Mouse (Mus musculus) myocyte (in vitro differentiated cells): ENCODE data around the gene Gm5129. TPM values are rescaled to one million over a fixed set of nuclear protein-coding genes. Genes with fewer than 3 reads are reported as not detected.

Experiments
- H3K27me3 ChIP-seq: one replicate; pipeline ENCODE4 v1.6.1; 2011; ENCODE audit not compliant: control insufficient read depth, insufficient read depth, insufficient read length
- H3K36me3 ChIP-seq: one replicate; pipeline ENCODE4 v1.6.1; 2011; ENCODE audit not compliant: control insufficient read depth, insufficient read depth
- H3K4me2 ChIP-seq: one replicate; pipeline ENCODE4 v1.6.1; 2011; ENCODE audit warnings: low read depth, control low read depth
- H3K4me3 ChIP-seq: one replicate; pipeline ENCODE4 v1.5.1; 2011; ENCODE audit warnings: mild to moderate bottlenecking, control low read depth, moderate library complexity
- H3K79me2 ChIP-seq: one replicate; pipeline ENCODE4 v1.6.1; 2011; ENCODE audit not compliant: control insufficient read depth, insufficient read depth
- H3ac ChIP-seq: one replicate; pipeline ENCODE4 v1.6.1; 2011; ENCODE audit not compliant: control insufficient read depth, insufficient read length
- CEBPB ChIP-seq: IDR thresholded peaks from 2 replicates; pipeline ENCODE4 v1.6.1; 2011; ENCODE audit warnings: mild to moderate bottlenecking, moderate library complexity; ENCODE audit not compliant: poor library complexity, insufficient read depth, severe bottlenecking
- E2F4 ChIP-seq: IDR thresholded peaks from one replicate; pipeline ENCODE4 v1.6.1; 2011; ENCODE audit warnings: mild to moderate bottlenecking, control low read depth, moderate library complexity; ENCODE audit not compliant: insufficient read depth
- MAX ChIP-seq: IDR thresholded peaks from one replicate; pipeline ENCODE4 v1.6.1; 2011; ENCODE audit warnings: low read depth, mild to moderate bottlenecking, control low read depth
- MYOD1 ChIP-seq, 3 experiments: IDR thresholded peaks; one replicate each; pipeline ENCODE4 v1.6.1; 2011; ENCODE audit warnings: control low read depth in 2 of 3, low read depth in 2 of 3, mild to moderate bottlenecking in 2 of 3, moderate library complexity in 1 of 3; ENCODE audit not compliant: insufficient read length in 2 of 3, control insufficient read depth in 1 of 3
- MYOG ChIP-seq, 3 experiments: IDR thresholded peaks; one replicate each; pipeline ENCODE4 v1.6.1; 2011; ENCODE audit warnings: control low read depth in 2 of 3, low read depth in 2 of 3, mild to moderate bottlenecking in 2 of 3; ENCODE audit not compliant: insufficient read length in 2 of 3, control insufficient read depth in 1 of 3, insufficient read depth in 1 of 3
- POLR2A ChIP-seq: IDR thresholded peaks from one replicate; pipeline ENCODE4 v1.6.1; 2011; ENCODE audit warnings: low read depth, mild to moderate bottlenecking, control low read depth, moderate library complexity; ENCODE audit not compliant: insufficient read length
- POLR2AphosphoS2 ChIP-seq: IDR thresholded peaks from one replicate; pipeline ENCODE4 v1.6.1; 2011; ENCODE audit warnings: low read depth, control low read depth; ENCODE audit not compliant: insufficient read length
- REST ChIP-seq: IDR thresholded peaks from one replicate; pipeline ENCODE4 v1.6.1; 2011; ENCODE audit warnings: mild to moderate bottlenecking, control low read depth, moderate library complexity; ENCODE audit not compliant: insufficient read depth, insufficient read length
- SRF ChIP-seq: IDR thresholded peaks from one replicate; pipeline ENCODE4 v1.6.1; 2011; ENCODE audit warnings: low read depth; ENCODE audit not compliant: control insufficient read depth, insufficient read length
- TCF12 ChIP-seq: IDR thresholded peaks from one replicate; pipeline ENCODE4 v1.6.1; 2011; ENCODE audit warnings: mild to moderate bottlenecking, control low read depth; ENCODE audit not compliant: poor library complexity, insufficient read depth, severe bottlenecking
- TCF3 ChIP-seq: IDR thresholded peaks from one replicate; pipeline ENCODE4 v1.6.1; 2011; ENCODE audit warnings: low read depth, control low read depth; ENCODE audit not compliant: insufficient read length
- USF1 ChIP-seq: IDR thresholded peaks from one replicate; pipeline ENCODE4 v1.6.1; 2011; ENCODE audit warnings: low read depth, mild to moderate bottlenecking, control low read depth, moderate library complexity
- polyA plus RNA-seq: library from polyadenylated mRNA; unstranded; fragments of >200 nt; fragmentation: generic; extraction: Trizol; gene quantifications from one replicate; pipeline ENCODE4 v1.2.1, GENCODE M21; 2012; ENCODE audit warnings: missing spikeins

Gene Gm5129
- polyA plus RNA-seq, 1 experiment: 0.40 TPM

DNA sequence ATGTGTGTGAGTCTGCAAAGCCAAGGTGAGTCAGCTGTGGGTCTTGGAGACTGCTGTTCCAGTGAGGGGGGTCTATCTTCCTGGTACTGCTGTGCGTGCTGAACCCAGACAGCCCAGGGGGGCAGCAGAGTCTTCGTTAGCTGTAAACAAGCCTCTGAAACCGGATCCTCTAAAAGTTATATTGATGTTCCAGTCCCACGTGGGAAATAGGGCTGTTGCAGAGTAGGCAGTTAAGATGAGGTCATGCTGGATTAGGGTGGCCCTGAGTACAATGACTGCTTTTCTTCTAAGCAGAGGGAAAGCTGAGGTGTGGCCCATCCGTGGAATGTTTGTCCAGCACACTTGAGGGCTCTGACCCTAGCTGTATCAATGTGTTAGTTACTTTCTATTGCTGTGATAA lies 27.5 kb downstream of the Gm5129 start:
- Histone ChIP-seq H3K36me3 (no peaks in the 10 kb centered on the region), H3K4me3 (no peak overlapping the region), H3K27me3 (no peaks in the 10 kb centered on the region), H3K4me2 (peak overlapping the region; percentile 44), H3K79me2 (no peaks in the 10 kb centered on the region), H3ac (no peak overlapping the region)
- peak; percentile 60 for TF ChIP-seq USF1
- TF ChIP-seq POLR2AphosphoS2: no peak
- peak; percentile 47; the same call in 1 of the 2 replicates for TF ChIP-seq CEBPB

DNA sequence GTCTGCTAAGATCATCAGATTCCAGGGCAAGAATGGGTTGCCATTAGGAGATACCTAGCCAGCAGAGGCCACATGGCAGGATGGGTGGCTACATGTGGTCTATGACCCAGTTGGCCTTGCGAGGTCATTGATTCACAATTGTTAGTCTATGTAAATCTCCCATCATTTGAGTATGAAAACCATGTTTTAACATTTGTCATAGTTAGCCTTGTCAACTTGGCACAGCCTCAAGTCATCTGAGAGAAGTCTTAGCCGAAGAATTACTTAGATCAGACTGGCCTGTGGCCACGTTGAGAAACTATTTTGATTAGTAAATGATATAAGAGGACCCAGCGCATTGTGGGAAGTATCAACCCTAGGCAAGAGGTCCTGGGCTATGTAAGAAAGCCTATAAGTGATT lies 28.5 kb downstream of the Gm5129 start:
- H3K36me3 ChIP-seq: no peaks in the 10 kb centered on the region
- TF ChIP-seq CEBPB: no peak

DNA sequence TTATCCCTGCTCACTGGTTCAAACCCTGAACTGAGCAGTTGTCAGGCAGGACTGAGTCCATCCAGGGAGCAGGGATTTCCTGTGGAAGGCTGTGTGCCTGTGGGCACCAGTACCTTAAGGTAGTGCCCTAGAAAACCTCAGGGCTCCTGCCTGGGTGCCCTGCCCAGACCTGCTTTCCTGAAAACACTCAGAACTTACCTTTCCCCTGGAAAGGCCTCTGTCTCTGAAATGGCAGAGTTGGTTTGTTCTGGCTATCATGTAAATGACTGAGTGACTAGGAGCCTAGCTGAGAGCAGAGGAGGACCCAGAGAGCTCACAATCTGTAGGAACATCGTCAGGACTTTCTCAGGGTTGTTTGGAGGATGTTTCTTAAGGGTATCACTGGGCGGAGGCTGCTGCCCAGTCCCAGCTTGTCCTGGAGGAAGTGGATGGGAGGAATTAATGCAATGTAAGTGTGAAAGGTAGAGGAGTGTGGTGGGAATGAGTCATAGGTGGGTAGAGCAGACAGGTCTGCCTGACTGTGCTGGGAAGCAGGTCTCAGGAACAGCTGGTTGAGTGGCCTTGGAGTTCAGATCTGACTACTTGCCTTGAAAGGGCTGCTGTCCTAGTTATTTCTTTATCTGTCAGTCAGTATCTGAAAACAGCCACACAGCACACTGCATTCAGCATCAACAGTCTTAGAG lies 36.1 kb downstream of the Gm5129 start:
- TF ChIP-seq SRF: no peak
- no peak for TF ChIP-seq CEBPB
- TF ChIP-seq POLR2AphosphoS2: no peak
- TF ChIP-seq MYOG (IDR thresholded peaks at IDR 0.05; ENCODE audit: control insufficient read depth in 1 of 3, insufficient read depth in 1 of 3, insufficient read length in 2 of 3, low read depth in 2 of 3): no peak
- TF ChIP-seq TCF3: no peak
- no peak for TF ChIP-seq TCF12
- no peak for TF ChIP-seq E2F4
- no peak for TF ChIP-seq POLR2A
- TF ChIP-seq MYOD1 (IDR thresholded peaks at IDR 0.05; ENCODE audit: control insufficient read depth in 1 of 3, insufficient read length in 2 of 3, low read depth in 2 of 3): no peak
- no peak for TF ChIP-seq REST
- no peak for TF ChIP-seq USF1
- no peak for TF ChIP-seq MAX
- no peaks in the 10 kb centered on the region for H3K27me3 ChIP-seq
- no peaks in the 10 kb centered on the region for H3K36me3 ChIP-seq
- H3K4me3 ChIP-seq: no peak overlapping the region
- no peak overlapping the region for H3ac ChIP-seq
- H3K79me2 ChIP-seq: no peaks in the 10 kb centered on the region
- H3K4me2 ChIP-seq: no peak overlapping the region

More for the DNA sequence above, 28.5 kb downstream of the Gm5129 start:
- H3K27me3 ChIP-seq: no peaks in the 10 kb centered on the region
- H3K4me2 ChIP-seq: no peak overlapping the region
- no peak overlapping the region for H3ac ChIP-seq
- no peaks in the 10 kb centered on the region for H3K79me2 ChIP-seq
- H3K4me3 ChIP-seq: no peak overlapping the region

DNA sequence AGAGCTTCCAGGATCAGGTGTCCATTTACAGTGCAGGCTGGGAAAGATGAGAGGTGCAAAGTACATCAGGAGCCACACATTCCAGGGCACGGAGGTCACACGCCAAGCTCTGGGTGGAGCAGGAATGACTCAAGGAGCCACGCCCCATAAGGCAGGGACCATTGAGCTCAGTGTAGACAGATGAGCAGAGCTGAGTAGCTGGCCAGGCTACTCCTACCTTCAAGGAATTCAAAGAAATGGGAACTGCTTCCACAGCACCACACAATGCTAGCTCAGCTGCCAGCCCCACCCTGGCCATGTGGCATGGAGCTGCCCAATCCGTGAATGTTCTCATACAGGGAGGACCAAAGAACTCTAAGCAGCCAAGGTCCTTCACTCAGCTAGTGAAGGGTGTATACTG lies 37.2 kb downstream of the Gm5129 start:
- Histone ChIP-seq H3K27me3 (no peaks in the 10 kb centered on the region), H3K4me3 (no peak overlapping the region), H3K79me2 (no peaks in the 10 kb centered on the region), H3ac (no peak overlapping the region), H3K4me2 (peak overlapping the region; percentile 1), H3K36me3 (no peaks in the 10 kb centered on the region)
- TF ChIP-seq USF1 (peak; percentile 50), SRF (no peak), MAX (no peak), MYOG (IDR thresholded peaks at IDR 0.05; ENCODE audit: control insufficient read depth in 1 of 3, insufficient read depth in 1 of 3, insufficient read length in 2 of 3, low read depth in 2 of 3) (peak in 1 of 3 experiments; percentile 52), TCF3 (no peak), REST (no peak), MYOD1 (IDR thresholded peaks at IDR 0.05; ENCODE audit: control insufficient read depth in 1 of 3, insufficient read length in 2 of 3, low read depth in 2 of 3) (peak in 1 of 3 experiments; percentile 36), POLR2AphosphoS2 (no peak)

DNA sequence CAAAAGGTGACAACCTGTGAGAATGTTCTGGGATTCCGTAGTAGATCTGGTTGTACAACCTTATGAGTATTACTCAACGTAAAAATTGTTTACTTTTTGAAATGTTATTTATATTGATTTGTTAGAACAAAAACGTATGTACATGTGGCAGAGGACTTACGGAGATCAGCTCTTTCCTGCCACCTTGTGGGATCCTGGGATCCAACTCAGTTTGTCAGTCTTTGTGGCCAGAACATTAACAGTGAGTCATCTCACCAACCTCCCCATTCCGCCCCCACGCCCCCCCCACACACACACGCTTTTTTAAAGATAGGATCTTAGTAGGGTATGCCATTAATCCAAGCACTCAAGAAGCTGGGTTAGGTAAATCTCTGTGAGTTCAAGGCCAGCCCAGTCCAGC lies 47.4 kb downstream of the Gm5129 start:
- H3ac ChIP-seq: no peak overlapping the region
- no peaks in the 10 kb centered on the region for H3K79me2 ChIP-seq
- TF ChIP-seq MYOG (IDR thresholded peaks at IDR 0.05; ENCODE audit: control insufficient read depth in 1 of 3, insufficient read depth in 1 of 3, insufficient read length in 2 of 3, low read depth in 2 of 3) (no peak), CEBPB (no peak), POLR2AphosphoS2 (no peak), POLR2A (no peak), USF1 (no peak), MYOD1 (IDR thresholded peaks at IDR 0.05; ENCODE audit: control insufficient read depth in 1 of 3, insufficient read length in 2 of 3, low read depth in 2 of 3) (no peak), TCF3 (no peak), REST (no peak), MAX (no peak)
- H3K36me3 ChIP-seq: no peaks in the 10 kb centered on the region
- H3K27me3 ChIP-seq: no peaks in the 10 kb centered on the region
- H3K4me3 ChIP-seq: no peak overlapping the region
- no peak overlapping the region for H3K4me2 ChIP-seq

DNA sequence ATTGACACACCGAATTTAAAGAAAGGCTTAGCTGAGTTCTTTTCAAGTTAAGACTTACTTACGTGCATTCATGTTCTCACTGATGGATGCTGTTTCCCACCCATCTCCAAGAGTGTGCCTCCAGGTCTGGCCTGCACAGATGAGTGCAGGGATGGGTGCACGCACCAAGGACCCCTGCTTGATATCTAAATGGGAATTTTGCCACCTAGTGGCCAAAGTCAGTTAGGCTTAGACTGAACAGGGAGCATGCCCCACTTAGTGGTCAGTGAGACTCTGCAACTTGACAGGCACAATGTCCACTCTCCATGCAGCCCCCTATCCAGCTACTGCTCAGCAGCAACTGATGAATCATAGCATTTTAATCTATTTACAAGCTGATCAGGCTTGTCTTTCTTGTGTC lies 48.1 kb downstream of the Gm5129 start:
- Histone ChIP-seq H3K36me3 (no peaks in the 10 kb centered on the region), H3ac (no peak overlapping the region), H3K27me3 (no peaks in the 10 kb centered on the region), H3K4me3 (no peak overlapping the region), H3K79me2 (no peaks in the 10 kb centered on the region), H3K4me2 (no peak overlapping the region)
- TF ChIP-seq CEBPB (no peak), TCF3 (no peak), MAX (no peak), POLR2A (no peak), MYOG (IDR thresholded peaks at IDR 0.05; ENCODE audit: control insufficient read depth in 1 of 3, insufficient read depth in 1 of 3, insufficient read length in 2 of 3, low read depth in 2 of 3) (no peak), POLR2AphosphoS2 (no peak), SRF (no peak), REST (no peak), E2F4 (no peak)

Other genes with a start within 250 kb of the Gm5129 start
- 28.9 TPM for gene Ube3c, start 166.7 kb downstream of the Gm5129 start, polyA plus RNA-seq
- gene Dnajb6, start 248 bp downstream of the Gm5129 start, polyA plus RNA-seq: 75.2 TPM